Mouse (Mus musculus) natural killer cell, adult 2 months (primary cell): ENCODE results near the gene Ppp6r1.
A peak's percentile ranks its signal among the peaks of the same experiment; 100 is the strongest.

Experiments used
- DNase-seq, 2 experiments: peaks; one replicate each; pipeline ENCODE4 v3.0.0; 2022; ENCODE audit warnings: low spot score in 2 of 2

Gene Ppp6r1

GRCm38 (mm10) chr7:4658912-4659551 lies at the start of gene Ppp6r1:
Ppp6r1 (minus strand) TSS chr7:4659019.
- peak; percentile 95 to 96 for DNase-seq

GRCm38 (mm10) chr7:4705098-4705497 lies 46.3 kb upstream of the Ppp6r1 start:
- DNase-seq = peak in 1 of 2 experiments; percentile 25

- no peak for DNase-seq
Measured at GRCm38 (mm10) chr7:4703195-4703594, 44.4 kb upstream of the Ppp6r1 start.

GRCm38 (mm10) chr7:4702334-4702733 lies 43.5 kb upstream of the Ppp6r1 start:
- DNase-seq = no peak

GRCm38 (mm10) chr7:4693004-4693403 lies 34.2 kb upstream of the Ppp6r1 start:
- DNase-seq = no peak

- no peak for DNase-seq
Measured at GRCm38 (mm10) chr7:4690951-4691653, 32.3 kb upstream of the Ppp6r1 start.

GRCm38 (mm10) chr7:4690387-4690786 lies 31.6 kb upstream of the Ppp6r1 start, which contains the start of gene Brsk1:
Brsk1 (plus strand) TSS chr7:4690604.
- no peak for DNase-seq

- peak; percentile 99 for DNase-seq
Measured at GRCm38 (mm10) chr7:4684632-4685417, 26.0 kb upstream of the Ppp6r1 start, which contains the start of gene Hspbp1. Hspbp1 (minus strand) TSS chr7:4685068.

- DNase-seq = no peak
Measured at GRCm38 (mm10) chr7:4684203-4684602, 25.4 kb upstream of the Ppp6r1 start.

GRCm38 (mm10) chr7:4683307-4683706 lies 24.5 kb upstream of the Ppp6r1 start:
- DNase-seq = no peak

GRCm38 (mm10) chr7:4675200-4675599 lies 16.4 kb upstream of the Ppp6r1 start:
- DNase-seq = no peak

GRCm38 (mm10) chr7:4674114-4674731 lies 15.4 kb upstream of the Ppp6r1 start:
- no peak for DNase-seq

GRCm38 (mm10) chr7:4671956-4672355 lies 13.1 kb upstream of the Ppp6r1 start:
- DNase-seq = no peak

GRCm38 (mm10) chr7:4670655-4671255 lies 11.9 kb upstream of the Ppp6r1 start:
- DNase-seq = no peak

GRCm38 (mm10) chr7:4669156-4669555 lies 10.3 kb upstream of the Ppp6r1 start:
- DNase-seq = no peak

- DNase-seq = no peak
Measured at GRCm38 (mm10) chr7:4668506-4668905, 9.7 kb upstream of the Ppp6r1 start.

GRCm38 (mm10) chr7:4666871-4667270 lies 8.1 kb upstream of the Ppp6r1 start:
- DNase-seq = no peak

GRCm38 (mm10) chr7:4663742-4664141 lies 4.9 kb upstream of the Ppp6r1 start:
- DNase-seq = no peak

- DNase-seq = no peak
Measured at GRCm38 (mm10) chr7:4663179-4663578, 4.4 kb upstream of the Ppp6r1 start.

GRCm38 (mm10) chr7:4659911-4660443 lies 1.2 kb upstream of the Ppp6r1 start:
- no peak for DNase-seq
